Mouse (Mus musculus) R1 (cell line): ENCODE results near the gene St14.
"Not testable (repeated sequence)": the region's sequence is repeated elsewhere in the genome, so short reads cannot be mapped to it uniquely, and the experiment has no call there.

Experiments used
- DNase-seq: peaks from one replicate; pipeline ENCODE4 v3.0.0-alpha.2; 2018; ENCODE audit warnings: low read depth, low spot score

Gene St14

GRCm38 (mm10) chr9:31131205-31131968 is at the start of gene St14:
St14 (minus strand) TSS chr9:31131853.
- peak; percentile 73 for DNase-seq

GRCm38 (mm10) chr9:31177692-31178091 is 46.0 kb upstream of the St14 start:
- no peak for DNase-seq

- no peak for DNase-seq
Observed at GRCm38 (mm10) chr9:31176379-31177130, 44.9 kb upstream of the St14 start.

- no peak for DNase-seq
Observed at GRCm38 (mm10) chr9:31175978-31176377, 44.3 kb upstream of the St14 start.

GRCm38 (mm10) chr9:31175346-31175745 is 43.7 kb upstream of the St14 start:
- no peak for DNase-seq

GRCm38 (mm10) chr9:31168356-31169093 is 36.9 kb upstream of the St14 start:
- DNase-seq: no peak

- no peak for DNase-seq
Observed at GRCm38 (mm10) chr9:31167305-31167704, 35.7 kb upstream of the St14 start.

GRCm38 (mm10) chr9:31165505-31165904 is 33.9 kb upstream of the St14 start:
- DNase-seq: not testable (repeated sequence)

GRCm38 (mm10) chr9:31163327-31163726 is 31.7 kb upstream of the St14 start:
- DNase-seq: no peak

GRCm38 (mm10) chr9:31162911-31163310 is 31.3 kb upstream of the St14 start:
- DNase-seq: no peak

- peak; percentile 73 for DNase-seq
Observed at GRCm38 (mm10) chr9:31159910-31160309, 28.3 kb upstream of the St14 start.

GRCm38 (mm10) chr9:31156594-31156993 is 24.9 kb upstream of the St14 start:
- no peak for DNase-seq

GRCm38 (mm10) chr9:31151050-31151449 is 19.4 kb upstream of the St14 start:
- DNase-seq: peak; percentile 61

GRCm38 (mm10) chr9:31148135-31148534 is 16.5 kb upstream of the St14 start:
- DNase-seq: peak; percentile 82

- DNase-seq: no peak
Observed at GRCm38 (mm10) chr9:31145272-31145925, 13.7 kb upstream of the St14 start.

GRCm38 (mm10) chr9:31142924-31143323 is 11.3 kb upstream of the St14 start:
- DNase-seq: no peak

GRCm38 (mm10) chr9:31133131-31133530 is 1.5 kb upstream of the St14 start:
- no peak for DNase-seq

- DNase-seq: peak; percentile 42
Observed at GRCm38 (mm10) chr9:31130357-31131204, 1.1 kb downstream of the St14 start.

GRCm38 (mm10) chr9:31129956-31130355 is 1.7 kb downstream of the St14 start:
- no peak for DNase-seq

- DNase-seq: no peak
Observed at GRCm38 (mm10) chr9:31127876-31128465, 3.7 kb downstream of the St14 start.
